Mouse (Mus musculus) large intestine, adult 2 months (tissue): Measurements from ENCODE around the gene Trex1. TPM values are rescaled to one million over a fixed set of nuclear protein-coding genes. Genes with fewer than 3 reads are reported as not detected.

Experiments
- DNase-seq: peaks from one replicate; pipeline ENCODE4 v3.0.0-alpha.2; 2012; ENCODE audit warnings: low read depth, low spot score
- WGBS: fragments of 180-500 bp; shearing (Covaris S2); methylation state at CpG from one replicate; pipeline ENCODE4 v1.1.7; 2018; 5-methylcytosine and 5-hydroxymethylcytosine counted together
- polyA plus RNA-seq: library from polyadenylated mRNA; depleted of rRNA; stranded (reverse); fragments of >200 nt; gene quantifications from 2 replicates; pipeline ENCODE4 v1.2.3, GENCODE M21; 2012

Trex1 gene
- polyA plus RNA-seq, 1 experiment, result 65.2 TPM

GRCm38 (mm10) chr9:109091802-109092201 is 32.3 kb upstream of the Trex1 start:
- whole genome bisulfite sequencing, result 90% methylated on average over 8 of the region's 8 CpGs

GRCm38 (mm10) chr9:109090446-109090845 is 30.9 kb upstream of the Trex1 start:
- no peak for DNase-seq

More at GRCm38 (mm10) chr9:109091802-109092201, 32.3 kb upstream of the Trex1 start:
- no peak for DNase-seq

GRCm38 (mm10) chr9:109087987-109088386 is 28.5 kb upstream of the Trex1 start:
- WGBS, result 15% methylated on average over 5 of the region's 5 CpGs
- DNase-seq, result no peak

More at GRCm38 (mm10) chr9:109090446-109090845, 30.9 kb upstream of the Trex1 start:
- WGBS, result 67% methylated on average over 15 of the region's 15 CpGs

- WGBS, result 20% methylated on average over 2 of the region's 2 CpGs
- DNase-seq, result no peak
Measured at GRCm38 (mm10) chr9:109084922-109085321, 25.4 kb upstream of the Trex1 start.

- peak; percentile 67 for DNase-seq
- 1% methylated on average over 37 of the region's 37 CpGs for WGBS
Measured at GRCm38 (mm10) chr9:109082124-109082800, 22.7 kb upstream of the Trex1 start, which contains the start of the genes Ccdc51 and Tma7. Gene Ccdc51 (plus strand): TSS chr9:109082493. Gene Tma7 (minus strand): TSS chr9:109082587.

- no peak for DNase-seq
- under 1% methylated on average over 11 of the region's 11 CpGs for WGBS
Measured at GRCm38 (mm10) chr9:109081749-109082123, 22.2 kb upstream of the Trex1 start.

- no peak for DNase-seq
- 86% methylated on average over 3 of the region's 3 CpGs for WGBS
Measured at GRCm38 (mm10) chr9:109080516-109080915, 21.0 kb upstream of the Trex1 start.

GRCm38 (mm10) chr9:109073661-109074573 is 14.4 kb upstream of the Trex1 start, which contains the start of gene Atrip:
Gene Atrip (minus strand): TSS chr9:109074124.
- WGBS, result under 1% methylated on average over 57 of the region's 57 CpGs
- no peak for DNase-seq

GRCm38 (mm10) chr9:109068095-109068735 is 8.7 kb upstream of the Trex1 start:
- WGBS, result 92% methylated on average over 3 of the region's 3 CpGs
- no peak for DNase-seq

GRCm38 (mm10) chr9:109060898-109061295 is 1.4 kb upstream of the Trex1 start:
- DNase-seq, result no peak
- 90% methylated on average over 5 of the region's 5 CpGs for WGBS

GRCm38 (mm10) chr9:109060184-109060897 is 807 bp upstream of the Trex1 start:
- DNase-seq, result no peak
- 90% methylated on average over 16 of the region's 16 CpGs for WGBS

GRCm38 (mm10) chr9:109058006-109058765 is 1.3 kb downstream of the Trex1 start:
- WGBS, result 79% methylated on average over 19 of the region's 19 CpGs
- DNase-seq, result no peak

- DNase-seq, result no peak
- 88% methylated on average over 5 of the region's 5 CpGs for WGBS
Measured at GRCm38 (mm10) chr9:109057543-109057942, 2.0 kb downstream of the Trex1 start.

GRCm38 (mm10) chr9:109056916-109057315 is 2.6 kb downstream of the Trex1 start:
- WGBS, result 83% methylated on average over 4 of the region's 4 CpGs
- DNase-seq, result no peak

GRCm38 (mm10) chr9:109056081-109056690 is 3.3 kb downstream of the Trex1 start:
- WGBS, result 90% methylated on average over 17 of the region's 17 CpGs
- DNase-seq, result no peak

GRCm38 (mm10) chr9:109055271-109056030 is 4.1 kb downstream of the Trex1 start:
- WGBS, result 89% methylated on average over 12 of the region's 12 CpGs
- no peak for DNase-seq

- no peak for DNase-seq
- WGBS, result under 1% methylated on average over 7 of the region's 7 CpGs
Measured at GRCm38 (mm10) chr9:109054712-109055111, 4.8 kb downstream of the Trex1 start.

GRCm38 (mm10) chr9:109053851-109054250 is 5.7 kb downstream of the Trex1 start:
- DNase-seq, result no peak
- WGBS, result 72% methylated on average over 6 of the region's 6 CpGs
